Mouse (Mus musculus): Measurements from ENCODE around the gene A930009A15Rik.

A930009A15Rik gene

DNA sequence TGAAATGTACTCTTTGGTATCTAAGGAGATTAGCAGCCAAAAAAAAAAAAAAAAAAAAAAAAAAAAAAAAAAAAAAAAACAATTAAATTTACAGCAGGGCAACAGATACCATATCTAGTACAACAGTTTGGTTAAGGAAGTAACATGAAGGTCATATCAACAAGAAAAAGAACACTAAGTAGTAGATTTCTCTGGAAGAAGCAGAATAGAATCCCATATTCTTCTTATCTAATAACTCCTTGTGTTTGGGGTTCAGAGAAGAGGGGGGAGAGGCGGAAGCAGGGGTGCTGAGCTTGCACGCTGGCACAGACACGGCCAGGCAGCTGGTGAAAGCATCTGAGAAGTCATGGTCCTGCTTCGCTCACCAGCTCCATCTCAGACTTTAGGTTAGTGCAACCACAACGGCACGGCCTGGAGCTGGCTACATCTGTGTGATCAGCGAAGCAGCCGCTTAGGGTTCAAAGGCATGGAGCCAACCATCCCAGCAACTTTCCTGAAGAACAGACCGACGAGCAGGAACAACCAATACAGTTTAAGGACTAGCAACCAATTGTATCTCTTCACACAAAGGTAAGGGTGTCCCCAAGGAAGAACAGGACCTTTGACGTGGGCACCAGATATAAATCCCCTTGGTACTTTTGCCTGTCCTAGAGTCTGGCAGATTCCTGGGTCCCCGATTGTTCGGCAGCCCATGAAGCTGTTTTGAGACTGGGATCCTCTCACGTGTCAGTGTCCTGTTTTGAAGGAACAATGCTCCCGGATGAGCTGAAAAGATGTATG, at the start of gene A930009A15Rik:
TSS of gene A930009A15Rik (plus strand) at position 275 of the 780 bp plus-strand sequence.
- DNase-seq, result no peak

- no peak for DNase-seq
Observed at GRCm38 (mm10) chr10:115520200-115521080, 49.3 kb upstream of the A930009A15Rik start.

- no peak for DNase-seq
Observed at GRCm38 (mm10) chr10:115521081-115521451, 48.7 kb upstream of the A930009A15Rik start.

DNA sequence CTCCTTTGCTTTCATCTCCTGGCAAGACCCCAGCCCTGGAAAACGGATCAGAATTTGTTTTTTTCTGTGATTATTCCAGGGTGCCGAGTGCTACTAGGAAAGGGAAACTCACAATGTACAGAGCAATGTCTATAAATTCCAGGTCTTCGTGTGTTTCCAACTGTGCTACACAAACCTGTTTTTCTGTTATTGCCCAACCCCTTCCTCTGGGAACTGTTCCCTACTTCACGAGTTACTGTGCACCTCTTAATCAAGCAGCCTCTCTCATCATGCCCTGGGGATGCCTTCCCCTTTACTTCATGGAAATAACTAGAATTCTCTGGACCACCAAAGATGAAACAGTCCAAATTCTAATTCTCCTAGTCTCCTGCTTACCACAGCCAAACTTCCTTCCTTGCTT, 40.9 kb upstream of the A930009A15Rik start:
- DNase-seq, result no peak

DNA sequence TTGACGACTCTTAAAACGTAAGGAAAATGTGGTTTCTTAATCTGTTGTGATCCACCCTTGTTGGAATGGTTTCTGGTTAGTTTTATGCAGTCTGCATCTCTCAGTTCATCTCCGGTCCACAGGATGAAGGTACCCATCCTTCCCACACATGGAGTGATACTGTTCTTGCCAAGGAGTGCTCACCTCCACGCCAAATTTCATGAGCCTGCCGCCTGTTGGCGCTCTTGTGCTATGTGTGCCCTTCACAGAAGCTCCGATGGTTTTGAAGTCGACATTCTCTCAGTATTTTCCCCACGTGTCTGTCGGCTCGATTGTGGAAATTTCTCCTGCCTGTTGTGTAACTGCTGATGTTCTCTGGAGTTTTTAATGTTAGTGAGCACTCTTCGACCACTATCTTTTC, 40.0 kb upstream of the A930009A15Rik start:
- DNase-seq, result no peak

GRCm38 (mm10) chr10:115530746-115531145, 39.0 kb upstream of the A930009A15Rik start:
- no peak for DNase-seq

DNA sequence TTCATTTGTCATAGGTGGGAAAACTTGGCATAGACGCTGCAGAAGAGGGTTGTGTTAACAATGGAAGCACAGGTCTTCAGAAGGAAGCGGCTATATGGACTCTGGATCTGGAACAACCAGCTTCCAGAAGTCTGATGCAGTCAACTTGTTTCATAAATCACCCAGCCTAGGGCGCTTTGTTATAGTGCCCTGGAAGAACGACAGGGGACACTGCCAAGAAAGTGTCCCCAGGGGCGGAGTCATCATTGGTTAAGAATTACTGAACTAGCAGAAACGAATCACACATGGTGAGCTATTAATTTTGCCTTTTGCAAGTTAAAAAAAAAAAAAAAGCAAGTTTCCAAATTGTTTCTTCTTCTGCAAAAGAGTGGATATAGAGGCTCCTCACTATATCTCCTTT, 26.9 kb upstream of the A930009A15Rik start:
- no peak for DNase-seq

DNA sequence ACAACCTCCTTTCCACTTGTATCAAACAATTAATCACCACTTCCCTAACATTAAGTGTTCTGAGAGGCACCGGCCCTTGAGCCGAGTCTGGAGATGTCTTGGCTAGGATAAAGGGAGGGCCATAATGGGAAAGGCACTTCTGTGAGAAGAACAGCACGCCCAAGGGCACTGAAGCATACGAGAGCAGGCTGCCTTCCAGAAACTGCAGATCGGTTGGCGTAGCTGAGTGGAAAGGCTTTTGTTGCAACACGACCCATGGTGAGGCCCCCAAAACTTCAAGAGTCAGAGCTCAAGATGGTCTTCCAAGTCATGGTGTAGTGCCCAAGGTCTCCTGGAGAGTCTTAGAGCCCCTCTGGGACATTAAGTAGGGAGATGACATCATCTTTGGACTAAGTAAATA, 19.5 kb upstream of the A930009A15Rik start:
- no peak for DNase-seq

DNA sequence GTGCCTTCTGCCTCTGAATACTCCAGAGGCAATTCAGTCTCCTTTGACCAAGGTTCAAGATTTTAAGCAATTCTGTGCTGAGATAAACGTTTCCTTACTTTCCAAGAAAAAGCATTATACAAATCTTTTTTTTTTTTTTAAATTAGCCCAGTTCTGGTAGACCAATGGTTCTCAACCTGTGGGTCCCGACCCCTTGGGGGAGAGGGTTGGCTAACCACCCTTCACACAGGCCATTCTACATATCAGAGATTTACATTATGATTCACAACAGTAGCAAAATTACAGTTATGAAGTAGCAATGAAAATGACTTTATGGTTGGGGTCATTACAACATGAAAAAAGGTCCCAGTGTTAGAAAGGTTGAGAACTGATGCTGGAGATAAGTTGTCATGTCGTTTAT, 18.7 kb upstream of the A930009A15Rik start:
- DNase-seq, result no peak

GRCm38 (mm10) chr10:115553352-115554113, 16.3 kb upstream of the A930009A15Rik start:
- DNase-seq, result no peak

GRCm38 (mm10) chr10:115555191-115555765, 14.5 kb upstream of the A930009A15Rik start:
- DNase-seq, result no peak

DNA sequence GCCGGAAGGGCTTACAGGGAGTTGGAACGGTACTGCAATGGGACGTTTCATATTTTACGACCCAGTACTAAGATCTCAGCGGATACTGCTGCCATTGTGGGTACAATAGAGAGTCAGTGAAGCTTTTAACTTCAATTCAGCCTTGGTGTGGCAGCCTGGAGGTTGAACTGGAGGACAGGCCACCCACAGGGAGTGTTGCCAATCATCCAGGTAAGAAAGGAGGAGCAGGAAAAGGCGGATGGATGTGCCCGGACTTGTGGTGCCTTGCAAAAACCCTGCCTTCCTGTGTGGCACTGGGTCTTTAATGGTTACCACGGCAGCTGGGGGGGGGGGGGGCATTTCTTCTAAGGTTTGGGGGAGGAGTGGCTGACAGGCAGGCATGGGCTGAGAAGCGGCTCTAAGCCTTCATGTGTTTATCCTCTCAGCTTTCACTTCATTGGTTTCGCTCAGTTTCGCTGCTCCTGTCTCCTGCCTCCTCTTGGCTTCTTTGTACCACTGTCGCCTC, 13.0 kb upstream of the A930009A15Rik start:
- DNase-seq, result no peak

- DNase-seq, result no peak
Observed at GRCm38 (mm10) chr10:115561136-115561880, 8.5 kb upstream of the A930009A15Rik start.

- no peak for DNase-seq
Observed at GRCm38 (mm10) chr10:115562911-115563686, 6.7 kb upstream of the A930009A15Rik start.

- DNase-seq, result no peak
Observed at GRCm38 (mm10) chr10:115563961-115564360, 5.8 kb upstream of the A930009A15Rik start.

DNA sequence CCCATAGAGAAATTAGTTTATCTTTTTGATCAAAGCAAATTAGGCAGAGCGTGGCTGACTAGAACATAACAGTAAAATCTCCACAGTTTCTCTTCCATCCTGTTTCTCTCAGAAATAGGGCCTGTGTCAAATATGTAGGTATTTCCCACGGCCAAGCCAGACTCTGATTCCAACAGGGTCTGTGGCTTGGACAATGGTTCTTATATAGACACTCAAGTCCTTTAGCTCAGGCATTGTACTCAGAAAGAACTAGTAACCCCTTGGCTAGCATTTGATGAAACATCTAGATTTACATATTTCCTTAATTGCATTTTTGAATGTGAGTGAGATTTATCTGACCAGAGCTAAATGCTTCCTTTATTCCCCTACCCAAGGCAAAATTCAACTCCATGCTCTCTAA, 791 bp downstream of the A930009A15Rik start:
- no peak for DNase-seq

DNA sequence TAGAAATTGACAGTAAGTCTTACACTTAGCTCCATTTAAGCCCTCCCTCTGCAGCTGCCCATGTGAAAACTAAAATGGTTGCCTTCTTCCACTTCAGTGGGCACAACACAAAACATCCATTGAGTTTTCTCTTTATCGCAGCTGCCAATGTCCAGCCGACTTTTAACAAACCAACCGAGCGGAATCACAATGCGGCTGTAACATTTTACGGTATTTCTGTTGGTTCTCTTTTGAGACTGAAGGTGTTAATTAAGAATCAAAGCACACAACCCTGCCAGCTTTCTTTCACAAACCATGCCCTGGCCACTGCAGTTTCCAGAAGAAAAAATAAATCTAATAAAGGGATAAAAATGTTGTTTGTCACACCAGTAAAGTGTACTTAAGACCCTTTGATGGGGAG, 1.5 kb downstream of the A930009A15Rik start:
- DNase-seq, result no peak

DNA sequence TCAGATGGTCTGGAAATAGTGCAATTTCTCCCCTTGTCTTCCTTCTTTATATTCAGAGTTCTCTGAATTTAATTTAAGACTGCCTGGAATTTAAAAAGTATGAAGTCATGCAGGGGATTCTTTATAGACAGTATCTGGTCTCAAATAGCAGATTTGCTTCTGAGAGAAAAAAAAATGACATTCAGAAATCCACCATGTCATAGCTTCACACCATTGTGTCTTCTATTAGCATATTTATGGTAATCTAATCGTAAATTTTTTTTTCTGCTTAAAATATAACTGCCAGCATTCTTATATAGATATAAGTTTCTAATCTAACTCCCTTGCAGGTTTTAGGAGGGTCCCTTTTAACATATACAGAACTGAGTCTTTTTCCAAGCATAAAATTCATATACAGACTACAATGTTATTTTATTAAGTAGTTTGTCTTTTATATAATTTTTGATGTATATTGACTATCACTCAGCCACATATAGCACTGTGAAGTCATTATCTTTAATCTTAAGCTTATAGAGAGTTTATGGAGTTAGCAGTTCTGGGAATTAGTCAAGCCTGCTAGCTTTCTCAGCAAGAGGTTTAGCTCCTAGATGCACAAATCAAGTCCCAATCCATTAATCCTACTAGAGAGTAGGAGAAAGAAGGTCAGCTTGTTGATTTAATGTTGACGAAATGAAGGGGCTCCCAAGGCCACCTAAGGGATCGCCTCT, 2.1 kb downstream of the A930009A15Rik start:
- DNase-seq, result no peak

GRCm38 (mm10) chr10:115579076-115579475, 9.3 kb downstream of the A930009A15Rik start:
- DNase-seq, result no peak

DNA sequence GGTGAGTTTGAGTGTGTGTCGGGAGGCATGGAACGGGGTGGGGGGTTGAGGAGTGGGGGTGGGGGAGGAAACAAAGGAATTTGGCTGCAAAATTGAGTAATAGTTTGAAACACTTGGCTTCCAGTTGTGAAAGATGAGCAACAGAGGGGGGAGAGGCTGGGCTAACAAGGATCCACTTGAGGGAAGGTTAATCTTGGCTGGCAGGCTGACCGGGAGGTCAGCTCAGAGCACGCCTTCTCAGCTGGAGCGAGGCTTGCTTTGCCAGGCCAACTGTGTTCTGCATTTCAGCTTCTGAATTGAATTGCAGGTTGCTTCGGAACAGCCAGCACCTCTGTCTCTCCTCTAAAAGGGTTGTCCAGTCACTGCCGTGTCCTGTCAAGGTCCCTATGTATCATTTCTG, 9.7 kb downstream of the A930009A15Rik start:
- no peak for DNase-seq
